Mouse (Mus musculus) c-Kit-positive CD71-negative TER-119-negative erythroid progenitor cells, embryonic 14.5 days (primary cell): ENCODE measurements around the gene Fuca1.
A peak's percentile ranks its signal among the peaks of the same experiment; 100 is the strongest.

Experiments
- DNase-seq: peaks from one replicate; pipeline ENCODE4 v3.0.0-alpha.2; 2013; ENCODE audit warnings: low read depth

The Fuca1 gene

GRCm38 (mm10) chr4:135889146-135889883 is 31.2 kb upstream of the Fuca1 start:
- DNase-seq, result no peak

DNA sequence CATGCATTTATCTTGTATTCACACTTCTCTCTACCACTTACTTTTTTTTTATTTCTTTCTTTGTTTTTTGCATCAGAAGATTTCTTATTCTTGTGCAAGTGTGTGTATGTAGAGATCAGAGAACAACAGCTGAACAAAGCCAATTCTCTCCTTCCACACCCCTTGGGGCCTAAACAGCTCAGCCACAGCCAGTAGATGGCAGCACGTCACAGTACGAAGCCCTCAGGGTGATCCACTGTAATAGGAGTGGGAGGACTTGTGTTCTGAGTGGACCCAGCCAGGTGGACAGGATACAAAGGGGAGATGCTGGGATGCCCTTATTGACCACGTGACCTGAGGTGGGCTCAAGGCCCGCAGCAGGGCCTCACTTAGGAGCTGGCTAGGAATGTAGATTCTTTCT is 30.7 kb upstream of the Fuca1 start:
- DNase-seq, result peak; percentile 71

DNA sequence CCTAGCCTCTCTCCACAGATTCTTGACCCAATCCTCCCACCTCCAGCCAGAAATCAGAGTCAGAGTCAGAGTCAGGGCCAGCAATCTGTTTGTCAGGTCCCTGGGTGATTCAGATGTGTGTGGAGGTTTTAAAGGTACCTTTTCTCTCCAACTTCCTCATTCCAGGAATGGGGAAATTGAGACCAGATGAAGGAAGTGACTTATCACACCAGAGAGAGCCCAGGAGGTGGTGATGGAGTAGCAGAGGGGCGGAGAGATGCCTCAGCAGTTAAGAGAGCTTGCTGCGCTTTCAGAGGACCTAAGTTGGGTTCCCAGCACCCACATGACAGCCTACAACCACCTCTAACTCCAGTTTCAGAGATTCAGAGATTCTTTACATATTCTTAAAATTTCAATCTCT is 29.0 kb upstream of the Fuca1 start:
- no peak for DNase-seq

GRCm38 (mm10) chr4:135892884-135893283 is 27.7 kb upstream of the Fuca1 start:
- no peak for DNase-seq

DNA sequence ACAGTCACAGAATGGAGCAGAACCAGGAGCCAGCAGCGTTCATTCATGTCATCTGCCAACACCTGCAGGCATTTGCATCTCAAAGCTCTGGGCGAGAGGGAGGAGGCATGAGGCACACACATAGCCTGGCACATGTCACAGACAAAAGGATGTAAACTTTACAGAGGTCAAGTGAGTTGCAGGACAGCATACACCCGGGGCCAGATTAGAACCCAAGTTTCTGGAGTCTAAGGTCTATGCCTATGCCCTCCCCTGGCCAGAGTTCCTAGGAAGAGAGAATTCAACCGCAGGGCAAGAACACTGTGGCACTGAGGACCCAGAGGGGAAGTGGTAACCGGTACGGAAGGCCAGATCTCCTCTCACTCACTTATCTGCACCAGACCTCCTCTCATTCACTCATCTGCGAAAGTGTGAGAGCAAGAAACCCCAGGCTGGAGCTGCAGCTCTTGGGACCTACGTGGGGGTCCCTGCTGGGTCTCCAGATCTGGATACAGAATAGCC is 25.4 kb upstream of the Fuca1 start, which contains the start of gene Cnr2:
Cnr2 (plus strand) TSS at position 324 of the 501 bp plus-strand sequence.
- DNase-seq, result no peak

- no peak for DNase-seq
These were observed 24.4 kb upstream of the Fuca1 start for GRCm38 (mm10) chr4:135896157-135896556.

- DNase-seq, result peak; percentile 87
These were observed 22.0 kb upstream of the Fuca1 start for GRCm38 (mm10) chr4:135898380-135899049.

GRCm38 (mm10) chr4:135899050-135899448 is 21.5 kb upstream of the Fuca1 start:
- DNase-seq, result no peak

- DNase-seq, result no peak
These were observed 20.5 kb upstream of the Fuca1 start for GRCm38 (mm10) chr4:135900008-135900407.

GRCm38 (mm10) chr4:135902606-135903242 is 17.8 kb upstream of the Fuca1 start:
- no peak for DNase-seq

DNA sequence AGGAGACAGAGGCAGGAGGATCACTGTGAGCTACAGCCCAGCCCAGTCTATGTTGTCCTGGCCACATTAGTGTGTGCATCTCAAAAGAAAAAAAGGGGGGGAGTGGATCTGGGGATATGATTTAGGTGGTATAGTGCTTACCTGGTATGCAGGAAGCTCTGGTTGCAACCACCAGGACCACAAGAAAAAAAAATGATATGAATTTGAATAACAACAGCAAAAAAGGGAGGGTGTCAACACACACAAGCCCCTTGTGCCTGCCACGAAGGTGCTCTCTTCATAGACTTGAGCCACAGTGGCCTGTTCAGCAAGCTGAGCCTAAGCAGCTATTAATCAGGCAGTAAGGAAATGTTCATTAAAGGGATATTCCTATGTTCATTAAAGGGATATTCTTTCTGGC is 15.7 kb upstream of the Fuca1 start:
- DNase-seq, result no peak

DNA sequence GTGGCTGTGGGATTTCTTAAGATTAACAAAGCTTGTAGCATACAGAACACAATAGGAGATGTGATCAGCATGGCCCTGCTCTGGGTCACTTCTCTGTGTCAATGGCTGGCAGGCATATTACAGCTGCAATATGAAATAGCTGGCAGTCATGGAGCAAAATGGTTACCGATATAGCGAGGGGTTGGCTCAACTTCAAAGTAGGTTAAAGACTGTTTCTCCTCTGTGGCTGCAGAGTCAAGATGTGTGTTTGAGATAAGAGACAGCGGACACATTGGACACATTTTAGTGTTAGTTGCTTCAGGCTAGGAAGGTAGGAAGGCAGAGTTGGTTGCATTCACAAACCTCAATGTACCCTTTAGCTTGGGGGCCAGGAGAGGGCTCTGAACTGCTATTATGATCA is 13.9 kb upstream of the Fuca1 start:
- DNase-seq, result no peak

DNA sequence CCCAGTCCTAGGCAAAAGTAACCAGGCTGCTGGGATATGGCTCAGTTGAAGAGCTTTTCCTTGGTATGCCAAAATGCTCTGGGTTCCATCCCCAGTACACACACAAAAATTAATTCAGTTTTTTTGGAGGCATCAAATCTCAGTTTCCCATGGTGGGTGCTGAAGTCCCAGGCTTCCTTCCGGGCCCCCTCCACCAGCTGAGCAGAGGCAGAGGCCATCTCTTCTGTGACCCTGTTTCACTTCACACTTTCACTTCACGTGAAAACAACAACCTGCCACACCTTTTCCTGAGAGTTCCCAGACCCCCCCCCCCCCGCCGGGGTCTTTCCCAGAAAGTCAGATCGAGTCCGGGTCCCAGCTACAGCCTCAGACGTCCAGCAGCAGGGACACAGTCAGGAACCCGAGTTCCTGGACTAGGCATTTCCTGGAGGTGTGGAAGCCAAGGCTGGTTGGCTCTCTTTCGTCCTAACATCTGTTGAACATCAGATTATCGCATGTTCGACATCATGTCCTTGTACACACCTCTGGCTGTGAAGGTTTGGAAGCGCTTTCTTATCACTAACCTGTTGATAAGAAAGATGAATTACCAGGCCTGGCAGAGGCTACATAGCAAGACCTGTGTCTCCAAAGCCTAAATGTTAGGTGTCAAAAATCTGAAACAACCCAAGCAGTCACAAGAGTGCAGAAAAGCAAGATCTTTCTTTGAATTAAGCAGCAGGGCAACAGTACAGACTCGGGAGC is 11.0 kb upstream of the Fuca1 start:
- no peak for DNase-seq

DNA sequence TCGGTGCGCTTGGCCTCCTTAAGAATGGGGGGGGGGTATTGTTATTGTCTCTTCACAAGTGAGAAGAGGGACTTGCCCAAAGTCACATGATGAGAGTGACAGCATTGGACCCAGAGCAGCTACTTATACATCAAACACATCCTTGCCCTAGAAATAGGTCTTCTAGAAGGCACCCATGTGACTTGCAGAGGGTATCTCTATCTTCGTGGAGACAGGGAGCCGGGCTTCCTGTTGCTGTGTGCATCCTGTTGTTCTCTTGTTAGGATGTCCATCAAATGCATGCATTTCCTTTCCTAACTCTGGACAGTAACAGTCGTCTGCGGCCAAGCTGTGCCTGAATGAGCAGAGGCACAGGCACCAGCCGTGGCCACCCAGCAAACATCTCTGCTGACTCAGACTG is 9.0 kb upstream of the Fuca1 start:
- DNase-seq, result no peak

DNA sequence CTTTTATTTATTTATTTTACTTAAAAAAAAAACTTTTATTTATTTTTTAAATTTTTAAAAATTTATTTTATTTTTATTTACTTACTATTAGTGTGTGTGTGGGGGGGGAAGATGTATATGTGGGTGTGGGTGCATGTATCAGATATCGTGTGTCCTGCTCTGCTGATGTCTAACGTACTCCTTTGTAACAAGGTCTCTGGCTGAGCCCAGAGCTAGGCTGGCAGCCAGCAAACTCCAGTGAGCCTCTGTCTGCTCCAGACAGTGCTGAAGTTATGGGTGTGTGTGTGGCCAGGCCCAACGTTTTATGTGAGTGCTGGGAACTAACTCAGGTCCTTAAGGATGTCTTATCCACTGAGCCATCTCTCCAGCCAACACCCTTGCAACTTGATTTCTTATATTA is 8.4 kb upstream of the Fuca1 start:
- no peak for DNase-seq

- DNase-seq, result no peak
These were observed 7.7 kb upstream of the Fuca1 start for GRCm38 (mm10) chr4:135912835-135913234.

DNA sequence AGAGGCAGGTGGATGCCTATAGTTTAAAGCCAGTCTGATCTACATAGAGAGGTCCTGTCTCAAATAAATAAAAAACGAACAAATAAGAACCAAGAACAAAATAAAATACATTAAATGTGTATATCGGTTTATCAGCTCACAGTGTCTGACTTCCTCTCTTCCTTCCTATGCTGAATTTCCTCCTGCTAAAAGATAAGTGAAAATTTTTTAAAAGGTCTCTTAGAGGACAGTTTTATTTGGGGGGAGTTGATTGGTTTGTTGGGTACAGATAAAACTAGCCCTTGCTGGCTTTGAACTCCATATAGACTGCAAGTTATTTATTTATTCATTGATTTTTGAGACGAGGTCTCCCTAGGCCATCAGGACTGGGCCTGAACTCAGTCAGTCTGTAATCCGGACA is 7.1 kb upstream of the Fuca1 start:
- DNase-seq, result no peak

- DNase-seq, result no peak
These were observed 1.8 kb upstream of the Fuca1 start for GRCm38 (mm10) chr4:135918635-135919279.

GRCm38 (mm10) chr4:135919280-135919639 is 1.3 kb upstream of the Fuca1 start:
- no peak for DNase-seq

- DNase-seq, result no peak
These were observed 954 bp downstream of the Fuca1 start for GRCm38 (mm10) chr4:135921257-135922120.

GRCm38 (mm10) chr4:135922190-135922589 is 1.7 kb downstream of the Fuca1 start:
- no peak for DNase-seq
